Mouse (Mus musculus) embryonic fibroblast, embryonic 13.5 days (primary cell): ENCODE measurements around the gene 3425401B19Rik.

Source experiments
- CTCF ChIP-seq: IDR thresholded peaks from 2 replicates; pipeline ENCODE4 v1.5.1; 2011; ENCODE audit warnings: mild to moderate bottlenecking, control low read depth, low read length, moderate library complexity, borderline replicate concordance; ENCODE audit not compliant: insufficient read depth
- POLR2A ChIP-seq: IDR thresholded peaks from 2 replicates; pipeline ENCODE4 v1.6.1; 2011; ENCODE audit warnings: low read depth, mild to moderate bottlenecking, control low read depth, low read length, moderate library complexity

DNA sequence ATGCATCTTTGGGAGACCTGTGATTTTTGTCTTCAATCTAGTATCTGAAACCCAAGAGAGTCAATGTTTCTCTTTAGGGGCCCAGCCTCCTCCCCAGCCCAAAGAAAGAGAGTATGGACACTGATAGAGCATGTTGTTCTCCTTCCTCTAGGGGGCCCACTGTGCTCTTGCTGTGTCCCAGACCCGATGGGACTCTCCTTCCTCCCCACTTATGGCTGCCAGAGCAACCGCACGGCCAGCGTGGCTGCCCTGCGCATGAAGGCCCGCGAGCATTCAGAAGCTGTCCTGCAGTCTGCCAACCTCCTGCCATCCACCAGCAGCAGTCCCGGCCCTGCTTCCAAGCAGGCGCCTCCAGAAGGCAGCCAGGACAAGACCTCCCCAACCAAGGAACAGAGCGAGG, 56.5 kb downstream of the 3425401B19Rik start:
- TF ChIP-seq CTCF (0 out of 2 replicates have a peak, but pooled peaks have one; percentile 18), POLR2A (no peak)
